Mouse (Mus musculus) liver, adult 2 months (tissue): ENCODE results near the gene Arhgap45.

ENCODE experiments used
- CTCF ChIP-seq: fragments of 200-500 bp; IDR thresholded peaks from 2 replicates; pipeline ENCODE4 v1.5.1; 2011; ENCODE audit warnings: low read depth, low read length, control low read depth
- POLR2A ChIP-seq: fragments of 200-500 bp; IDR thresholded peaks from 2 replicates; pipeline ENCODE4 v1.6.1; 2011; ENCODE audit warnings: low read length, control low read depth; ENCODE audit not compliant: insufficient read depth; ENCODE audit errors: extremely low read depth

GRCm38 (mm10) chr10:80013609-80014008 is 2.8 kb upstream of the Arhgap45 start:
- TF ChIP-seq CTCF = no peak
- no peak for TF ChIP-seq POLR2A
